ENCODE assay signal across 21 mouse cellular contexts in the genomic region with DNA sequence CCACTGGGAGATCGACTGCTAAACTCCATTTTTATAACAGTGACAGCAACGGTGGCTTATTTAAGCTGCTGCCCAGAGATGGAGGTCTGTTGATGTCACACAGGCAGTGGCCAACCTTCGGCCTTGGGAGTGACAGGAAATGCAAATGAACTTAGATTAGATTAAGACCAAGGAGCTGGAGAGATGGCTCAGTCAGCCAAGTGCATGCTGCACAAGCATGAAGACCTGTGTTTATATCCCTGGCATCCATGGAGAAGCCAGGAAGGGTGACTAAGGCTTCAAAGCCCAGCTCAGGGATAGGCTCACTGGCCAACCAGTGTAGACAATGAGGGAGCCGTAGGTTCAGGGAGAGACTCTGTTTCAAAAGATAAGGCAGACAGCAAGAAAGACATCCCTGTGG. TPM values are rescaled to one million over a fixed set of nuclear protein-coding genes. Genes with fewer than 3 reads are reported as not detected.
A peak's percentile ranks its signal among the peaks of the same experiment; 100 is the strongest.
DNase-seq lines count a peak whose midpoint lies in the region; ATAC-seq and TF ChIP-seq lines count a peak whose summit lies in the region.
"Had no signal": no experiment of that assay in that cellular context is flagged by ENCODE, and none has a peak within 500 bp of the region (broad histone marks: within the 10 kb centered on the region; RNA-seq: fewer than 3 reads in every experiment).

No protein-coding gene starts in this region.

- no peaks in the 10 kb centered on the region for H3K4me1 ChIP-seq in liver, postnatal 0 days (ENCODE audit: insufficient read depth)
- peaks cover 4% of the 10 kb centered on the region for H3K4me1 ChIP-seq in liver, embryonic 11.5 days (replicated peaks; ENCODE audit: control insufficient read depth, insufficient read depth, low read length)
- no peaks in the 10 kb centered on the region for H3K4me1 ChIP-seq in intestine, postnatal 0 days (replicated peaks; ENCODE audit: control insufficient read depth, insufficient read depth, low read length)
- H3K4me1 ChIP-seq in midbrain, embryonic 11.5 days (ENCODE audit: control insufficient read depth, insufficient read depth, low read length): no peaks in the 10 kb centered on the region

- 0 out of 2 replicates have a peak, but pooled peaks have one; percentile 19 for ATAC-seq in liver, postnatal 0 days
- no peak; the same call in 1 of the 2 replicates for ATAC-seq in liver, embryonic 11.5 days (replicated peaks; ENCODE audit: low FRiP score)
- ATAC-seq in intestine, postnatal 0 days: peak; percentile 78
- no peak for ATAC-seq in midbrain, embryonic 11.5 days (ENCODE audit: low FRiP score)
- ATAC-seq: forebrain, embryonic 14.5 days had no signal

- no peak for DNase-seq in liver, postnatal 0 days
- DNase-seq in liver, embryonic 11.5 days (ENCODE audit: low spot score): no peak
- peak; percentile 29 for DNase-seq in MEL-GATA-1-ER (ENCODE audit: extremely low read depth, low read depth)
- peak; percentile 34 to 56 for DNase-seq in lung, postnatal 4 days
- no peak for DNase-seq in spleen, postnatal 4 days (ENCODE audit: low spot score in 2 of 2)
- DNase-seq in midbrain, embryonic 11.5 days (ENCODE audit: low spot score, missing footprints): no peak
- DNase-seq: adrenal gland, postnatal 10 days; cerebellum, adult 9-11 months; gastrocnemius, postnatal 25 days; heart, postnatal 36 days; kidney, postnatal 36 days; layer of hippocampus, adult 9-11 months; lung, embryonic 14.5 days; thymus, postnatal 4 days had no signal

- no peaks in the 10 kb centered on the region for H3K9me3 ChIP-seq in liver, postnatal 0 days (ENCODE audit: low read length)
- no peaks in the 10 kb centered on the region for H3K9me3 ChIP-seq in liver, embryonic 11.5 days (ENCODE audit: control insufficient read depth, low read length)
- no peaks in the 10 kb centered on the region for H3K9me3 ChIP-seq in intestine, postnatal 0 days (ENCODE audit: control insufficient read depth)
- no peaks in the 10 kb centered on the region for H3K9me3 ChIP-seq in midbrain, embryonic 11.5 days (ENCODE audit: control insufficient read depth, low read length)
- H3K9me3 ChIP-seq: embryonic facial prominence, embryonic 13.5 days; heart, embryonic 13.5 days; limb, embryonic 10.5 days had no signal

- H3K27ac ChIP-seq in liver, postnatal 0 days (ENCODE audit: low read depth): no peak overlapping the region
- H3K27ac ChIP-seq in liver, embryonic 11.5 days (ENCODE audit: low read depth, low read length): no peak overlapping the region
- H3K27ac ChIP-seq in intestine, postnatal 0 days (ENCODE audit: low read depth, low read length): no peak overlapping the region
- no peak overlapping the region for H3K27ac ChIP-seq in midbrain, embryonic 11.5 days (ENCODE audit: low read depth, low read length)
- H3K27ac ChIP-seq: embryonic facial prominence, embryonic 13.5 days; heart, embryonic 13.5 days; hindbrain, embryonic 14.5 days; left cerebral cortex, adult 2 months; limb, embryonic 10.5 days had no signal

- H3K36me3 ChIP-seq in liver, postnatal 0 days (replicated peaks; ENCODE audit: insufficient read depth, low read length): no peaks in the 10 kb centered on the region
- H3K36me3 ChIP-seq in liver, embryonic 11.5 days (ENCODE audit: control insufficient read depth, insufficient read depth, low read length): no peaks in the 10 kb centered on the region
- no peaks in the 10 kb centered on the region for H3K36me3 ChIP-seq in intestine, postnatal 0 days (ENCODE audit: control insufficient read depth, insufficient read depth)
- no peaks in the 10 kb centered on the region for H3K36me3 ChIP-seq in midbrain, embryonic 11.5 days (ENCODE audit: control insufficient read depth, insufficient read depth, low read length)
- H3K36me3 ChIP-seq: embryonic facial prominence, embryonic 13.5 days; heart, embryonic 13.5 days; limb, embryonic 10.5 days had no signal

- WGBS in liver, postnatal 0 days (ENCODE audit: insufficient replicate concordance): 47% methylated on average over 4 of the region's 4 CpGs
- WGBS in liver, embryonic 11.5 days: 38% methylated on average over 4 of the region's 4 CpGs
- 41% methylated on average over 4 of the region's 4 CpGs for WGBS in intestine, postnatal 0 days
- WGBS in midbrain, embryonic 11.5 days: 80% methylated on average over 4 of the region's 4 CpGs

- no peak for TF ChIP-seq CTCF in liver, postnatal 0 days (IDR thresholded peaks at IDR 0.05; ENCODE audit: low read depth)
- no peak for TF ChIP-seq CTCF in intestine, postnatal 0 days (IDR thresholded peaks at IDR 0.05; ENCODE audit: low read depth)

- H3K4me3 ChIP-seq in liver, postnatal 0 days (ENCODE audit: low read depth, low read length): no peak overlapping the region
- no peak overlapping the region for H3K4me3 ChIP-seq in liver, embryonic 11.5 days (ENCODE audit: low read depth, low read length)
- H3K4me3 ChIP-seq in intestine, postnatal 0 days (ENCODE audit: low read depth, low read length): no peak overlapping the region
- no peak overlapping the region for H3K4me3 ChIP-seq in midbrain, embryonic 11.5 days (ENCODE audit: low read depth, low read length)
- H3K4me3 ChIP-seq: embryonic facial prominence, embryonic 13.5 days; heart, embryonic 13.5 days; left cerebral cortex, adult 2 months; limb, embryonic 10.5 days had no signal

- no peak overlapping the region for H3K9ac ChIP-seq in liver, postnatal 0 days (replicated peaks)
- no peak overlapping the region for H3K9ac ChIP-seq in liver, embryonic 11.5 days (ENCODE audit: low read depth, low read length)
- H3K9ac ChIP-seq in intestine, postnatal 0 days (ENCODE audit: low read depth, low read length): no peak overlapping the region
- no peak overlapping the region for H3K9ac ChIP-seq in midbrain, embryonic 11.5 days (ENCODE audit: low read length)
- H3K9ac ChIP-seq: embryonic facial prominence, embryonic 13.5 days; heart, embryonic 13.5 days; hindbrain, embryonic 14.5 days; lung, embryonic 14.5 days had no signal

- no peak overlapping the region for H3K4me2 ChIP-seq in liver, postnatal 0 days (ENCODE audit: low read depth, low read length)
- H3K4me2 ChIP-seq in liver, embryonic 11.5 days: no peak overlapping the region
- H3K4me2 ChIP-seq in intestine, postnatal 0 days (replicated peaks; ENCODE audit: low read depth): peak overlapping the region; percentile 37; the same call in 1 of the 2 replicates
- H3K4me2 ChIP-seq in midbrain, embryonic 11.5 days: no peak overlapping the region
- H3K4me2 ChIP-seq: embryonic facial prominence, embryonic 13.5 days; heart, embryonic 13.5 days; hindbrain, embryonic 14.5 days; lung, embryonic 14.5 days had no signal

- no peak for TF ChIP-seq EP300 in liver, postnatal 0 days (IDR thresholded peaks at IDR 0.05; ENCODE audit: low read depth)

- no peaks in the 10 kb centered on the region for H3K27me3 ChIP-seq in liver, postnatal 0 days (ENCODE audit: insufficient read depth, low read length)
- no peaks in the 10 kb centered on the region for H3K27me3 ChIP-seq in liver, embryonic 11.5 days (replicated peaks; ENCODE audit: control insufficient read depth, insufficient read depth, low read length)
- H3K27me3 ChIP-seq in intestine, postnatal 0 days (replicated peaks; ENCODE audit: control insufficient read depth, insufficient read depth, low read length): no peaks in the 10 kb centered on the region
- no peaks in the 10 kb centered on the region for H3K27me3 ChIP-seq in midbrain, embryonic 11.5 days (ENCODE audit: control insufficient read depth, insufficient read depth, low read length)
- H3K27me3 ChIP-seq: embryonic facial prominence, embryonic 13.5 days; heart, embryonic 13.5 days had no signal

RNA-seq across cellular contexts. Expression of gene Dgkh, which starts 48.4 kb away (rescaled TPM):
- 0.33 and 0.48 TPM in 2 replicates for polyA plus RNA-seq in liver, postnatal 0 days (2015; fragmentation: Nextera tagmentation; extraction: Ambion mirVana)
- polyA plus RNA-seq in liver, embryonic 11.5 days (2014; fragmentation: Nextera tagmentation; extraction: Ambion mirVana): 1.1 and 1.2 TPM in 2 replicates
- polyA plus RNA-seq in intestine, postnatal 0 days (2015; fragmentation: Nextera tagmentation; extraction: Ambion mirVana): 0.94 and 0.99 TPM in 2 replicates
- 1.7 and 1.8 TPM in 2 replicates for polyA plus RNA-seq in midbrain, embryonic 11.5 days (2014; fragmentation: Nextera tagmentation; extraction: Ambion mirVana)

Comparison
In these comparisons a context has a peak if more than half of its experiments do, and no peak if none do; other contexts are left out.
1. ATAC-seq: peak in liver, postnatal 0 days (single experiment) and intestine, postnatal 0 days (single experiment); none in liver, embryonic 11.5 days (single experiment) and midbrain, embryonic 11.5 days (single experiment).
2. DNase-seq: peak in MEL-GATA-1-ER (single experiment) and lung, postnatal 4 days (2 of 2); none in liver, postnatal 0 days (single experiment), liver, embryonic 11.5 days (single experiment), spleen, postnatal 4 days (0 of 2) and midbrain, embryonic 11.5 days (single experiment).